Mouse (Mus musculus): ENCODE data around the gene Zfp988. TPM values are rescaled to one million over a fixed set of nuclear protein-coding genes. Genes with fewer than 3 reads are reported as not detected.
"Not testable (repeated sequence)": the region's sequence is repeated elsewhere in the genome, so short reads cannot be mapped to it uniquely, and the experiment has no call there.

The Zfp988 gene
- polyA plus RNA-seq (2012): not detected in 2 replicates

- not testable (repeated sequence) for TF ChIP-seq GATA1 (IDR thresholded peaks at IDR 0.05; ENCODE audit: low read length)
These were observed at the start of gene Zfp988 for GRCm38 (mm10) chr4:147305436-147305835. Gene Zfp988, plus strand, starts transcription at chr4:147305674.

DNA sequence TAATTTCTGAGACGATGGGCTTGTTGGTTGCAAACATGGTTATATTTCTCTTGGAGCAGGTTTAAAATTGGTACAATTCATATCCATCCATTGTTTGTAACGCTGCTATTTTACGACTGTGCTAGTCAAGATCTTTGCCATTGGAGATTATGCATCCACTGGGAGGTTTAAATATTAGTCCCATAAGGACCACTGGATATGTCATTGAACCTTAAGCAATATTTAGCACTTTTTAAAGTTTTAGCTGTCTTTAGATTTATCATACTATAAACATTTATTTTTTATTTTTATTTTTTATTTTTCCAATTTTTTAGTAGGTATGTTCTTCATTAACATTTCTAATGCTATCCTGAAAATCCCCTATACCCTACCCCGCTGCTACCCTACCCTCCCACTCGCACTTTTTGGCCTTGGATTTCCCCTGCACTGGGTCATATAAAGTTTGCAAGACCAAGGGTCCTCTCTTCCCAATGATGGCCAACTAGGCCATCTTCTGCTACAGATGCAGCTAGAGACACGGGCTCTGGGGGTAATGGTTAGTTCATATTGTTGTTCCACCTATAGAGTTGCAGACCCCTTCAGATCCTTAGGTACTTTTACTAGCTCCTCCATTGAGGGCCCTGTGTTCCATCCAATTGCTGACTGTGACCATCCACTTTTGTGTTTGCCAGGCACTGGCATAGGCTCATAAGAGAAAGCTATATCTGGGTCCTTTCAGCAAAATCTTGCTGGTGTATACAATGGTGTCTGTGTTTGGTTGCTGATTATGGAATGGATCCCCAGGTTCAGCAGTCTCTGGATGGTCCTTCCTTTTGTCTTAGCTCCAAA, 31.1 kb downstream of the Zfp988 start:
- TF ChIP-seq GATA1 (IDR thresholded peaks at IDR 0.05; ENCODE audit: low read length): peak; percentile 8

DNA sequence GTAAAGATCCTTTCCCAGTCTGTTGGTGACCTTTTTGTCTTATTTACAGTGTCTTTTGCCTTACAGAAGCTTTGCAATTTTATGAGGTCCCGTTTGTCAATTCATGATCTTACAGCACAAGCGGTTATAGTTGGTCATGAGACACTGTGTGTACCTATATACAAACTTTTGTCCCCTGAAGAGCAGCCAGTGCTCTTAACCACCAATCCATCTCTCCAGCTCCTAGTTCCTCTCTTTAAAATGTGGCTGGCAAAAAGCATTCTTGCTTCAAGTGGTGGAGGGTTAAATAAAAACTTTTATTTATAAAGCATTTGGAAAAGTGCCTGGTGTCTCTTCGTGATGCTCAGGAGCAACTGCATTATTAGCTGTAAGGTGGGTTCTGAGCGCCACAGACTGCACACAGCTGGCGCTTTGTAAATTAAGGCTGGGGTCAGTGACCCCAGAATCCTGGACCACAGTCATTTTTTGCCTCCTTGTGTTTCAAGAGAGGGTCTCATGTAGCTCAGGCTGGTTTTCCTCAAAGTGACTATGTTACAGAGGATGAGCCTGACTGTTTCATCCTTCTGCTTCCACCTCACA, 32.6 kb downstream of the Zfp988 start:
- no peak for TF ChIP-seq GATA1 (IDR thresholded peaks at IDR 0.05; ENCODE audit: low read length)

DNA sequence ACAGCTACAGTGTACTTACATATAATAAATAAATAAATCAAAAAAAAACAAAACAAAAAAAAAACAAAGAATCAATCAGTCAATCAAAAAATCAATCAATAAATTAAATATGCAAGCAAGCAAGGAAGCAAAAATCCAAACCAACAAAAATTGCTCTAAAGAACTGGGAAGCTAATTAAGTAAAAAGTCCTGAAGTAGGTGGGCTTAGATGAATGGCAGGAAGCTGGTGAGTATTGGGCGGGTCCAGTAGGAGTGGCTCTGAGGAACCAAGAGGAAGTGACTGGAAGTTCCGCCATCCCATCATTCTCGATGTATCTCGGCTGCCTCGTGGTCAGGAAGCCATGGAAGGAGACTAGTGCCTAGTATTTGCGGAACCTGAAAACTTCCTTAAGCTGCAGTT, 55.5 kb downstream of the Zfp988 start, which contains the start of gene Zfp978:
Zfp978 (plus strand) TSS at position 301 of the 400 bp plus-strand sequence.
- TF ChIP-seq GATA1 (IDR thresholded peaks at IDR 0.05; ENCODE audit: low read length): not testable (repeated sequence)

Other genes with a start within 250 kb of the Zfp988 start
- gene Zfp991, start 173.6 kb upstream of the Zfp988 start, polyA plus RNA-seq (2012): not detected in 2 replicates
- not detected in 2 replicates for gene Zfp978, start 55.6 kb downstream of the Zfp988 start, polyA plus RNA-seq (2012)
- not detected in 2 replicates for gene Zfp982, start 186.7 kb downstream of the Zfp988 start, polyA plus RNA-seq (2012)
- gene Gm16503, start 234.5 kb downstream of the Zfp988 start, polyA plus RNA-seq (2012): not detected in 2 replicates
- gene Zfp985, start 247.6 kb downstream of the Zfp988 start, polyA plus RNA-seq (2012): not detected in 2 replicates